ENCODE assay signal across 8 mouse cellular contexts in genomic region chr9:108347024-108347423, GRCm38 (mm10). TPM values are rescaled to one million over a fixed set of nuclear protein-coding genes. Genes with fewer than 3 reads are reported as not detected.
DNase-seq lines count a peak whose midpoint lies in the region; ATAC-seq and TF ChIP-seq lines count a peak whose summit lies in the region.

No protein-coding gene starts in this region.

- no peaks in the 10 kb centered on the region for H3K9me3 ChIP-seq in hindbrain, embryonic 10.5 days
- H3K9me3 ChIP-seq in midbrain, embryonic 11.5 days (ENCODE audit: control insufficient read depth, low read length): no peaks in the 10 kb centered on the region

- 2% methylated on average over 11 of the region's 11 CpGs for WGBS in kidney, adult 2 months
- 2% methylated on average over 11 of the region's 11 CpGs for WGBS in bone marrow, adult 2 months
- 8% methylated on average over 11 of the region's 11 CpGs for WGBS in hindbrain, embryonic 10.5 days
- 8% methylated on average over 11 of the region's 11 CpGs for WGBS in midbrain, embryonic 11.5 days

- H3K4me1 ChIP-seq in kidney, adult 2 months (ENCODE audit: control insufficient read depth, insufficient read depth, low read length): peaks cover 18% of the 10 kb centered on the region; the same call in 1 of the 2 replicates
- peaks cover 5% of the 10 kb centered on the region for H3K4me1 ChIP-seq in bone marrow, adult 2 months (ENCODE audit: control insufficient read depth, insufficient read depth, low read length)
- peaks cover 26% of the 10 kb centered on the region for H3K4me1 ChIP-seq in hindbrain, embryonic 10.5 days (replicated peaks)
- H3K4me1 ChIP-seq in midbrain, embryonic 11.5 days (ENCODE audit: control insufficient read depth, insufficient read depth, low read length): peaks cover 8% of the 10 kb centered on the region

- H3K4me2 ChIP-seq in midbrain, embryonic 11.5 days: peak overlapping the region; percentile 80

- peak overlapping the region; percentile 91 for H3K27ac ChIP-seq in kidney, adult 2 months (ENCODE audit: insufficient read depth, low read depth, low read length)
- H3K27ac ChIP-seq in bone marrow, adult 2 months (ENCODE audit: control insufficient read depth, insufficient read depth, low read depth, low read length, poor library complexity): peak overlapping the region; percentile 94
- peak overlapping the region; percentile 97 for H3K27ac ChIP-seq in hindbrain, embryonic 10.5 days
- H3K27ac ChIP-seq in midbrain, embryonic 11.5 days (ENCODE audit: low read depth, low read length): peak overlapping the region; percentile 92

- no peak for DNase-seq in kidney, adult 2 months
- no peak for DNase-seq in kidney, postnatal 10 days
- no peak for DNase-seq in hindbrain, embryonic 10.5 days (ENCODE audit: low spot score)
- DNase-seq in midbrain, embryonic 11.5 days (ENCODE audit: low spot score, missing footprints): no peak
- DNase-seq in right cerebral cortex, postnatal 10 days (ENCODE audit: low spot score in 2 of 2): no peak
- no peak for DNase-seq in gastrocnemius, postnatal 4 days (ENCODE audit: low spot score in 2 of 2)
- DNase-seq in adrenal gland, postnatal 36 days: no peak

- peak overlapping the region; percentile 87 for H3K4me3 ChIP-seq in kidney, adult 2 months (ENCODE audit: insufficient read depth, low read depth, low read length)
- H3K4me3 ChIP-seq in bone marrow, adult 2 months (replicated peaks; ENCODE audit: control insufficient read depth, low read depth, low read length): peak overlapping the region; percentile 89
- peak overlapping the region; percentile 95 for H3K4me3 ChIP-seq in hindbrain, embryonic 10.5 days
- H3K4me3 ChIP-seq in midbrain, embryonic 11.5 days (ENCODE audit: low read depth, low read length): peak overlapping the region; percentile 89

- H3K9ac ChIP-seq in midbrain, embryonic 11.5 days (ENCODE audit: low read length): peak overlapping the region; percentile 88

- peak; percentile 2; the same call in 1 of the 2 replicates for ATAC-seq in midbrain, embryonic 11.5 days (ENCODE audit: low FRiP score)

- no peaks in the 10 kb centered on the region for H3K36me3 ChIP-seq in kidney, adult 2 months (ENCODE audit: control insufficient read depth, insufficient read depth, low read length)
- peaks cover 25% of the 10 kb centered on the region for H3K36me3 ChIP-seq in hindbrain, embryonic 10.5 days
- peaks cover 11% of the 10 kb centered on the region for H3K36me3 ChIP-seq in midbrain, embryonic 11.5 days (ENCODE audit: control insufficient read depth, insufficient read depth, low read length)

- TF ChIP-seq CTCF in kidney, adult 2 months (conservative IDR thresholded peaks at IDR 0.05; ENCODE audit: insufficient read depth, insufficient read length, low read depth, low read length): no peak
- TF ChIP-seq CTCF in bone marrow, adult 2 months (IDR thresholded peaks at IDR 0.05; ENCODE audit: control insufficient read depth, insufficient read depth, low read length): no peak

- H3K27me3 ChIP-seq in kidney, adult 2 months (replicated peaks; ENCODE audit: control insufficient read depth, insufficient read depth, low read length): no peaks in the 10 kb centered on the region
- no peaks in the 10 kb centered on the region for H3K27me3 ChIP-seq in hindbrain, embryonic 10.5 days (ENCODE audit: insufficient read depth, poor library complexity, severe bottlenecking)
- no peaks in the 10 kb centered on the region for H3K27me3 ChIP-seq in midbrain, embryonic 11.5 days (ENCODE audit: control insufficient read depth, insufficient read depth, low read length)

- TF ChIP-seq POLR2A in kidney, adult 2 months (IDR thresholded peaks at IDR 0.05; ENCODE audit: low read depth, low read length): no peak
- TF ChIP-seq POLR2A in bone marrow, adult 2 months (IDR thresholded peaks at IDR 0.05; ENCODE audit: borderline replicate concordance, control insufficient read depth, low read depth, low read length): no peak

RNA-seq across cellular contexts. Expression of gene Usp4, which starts 0.6 kb away (rescaled TPM):
- polyA plus RNA-seq in kidney, adult 2 months (2012; rRNA removed): 68.6 and 74.1 TPM in 2 replicates
- 102 and 256 TPM in 2 replicates for polyA plus RNA-seq in bone marrow, adult 2 months (2011; ENCODE audit: insufficient read depth, insufficient read length, low replicate concordance, missing spikeins)
- 124 and 128 TPM in 2 replicates for polyA plus RNA-seq in hindbrain, embryonic 10.5 days (2016; fragmentation: Nextera tagmentation; extraction: Ambion mirVana)
- polyA plus RNA-seq in midbrain, embryonic 11.5 days (2014; fragmentation: Nextera tagmentation; extraction: Ambion mirVana): 130 and 140 TPM in 2 replicates
- 10 to 100 TPM; 77.2 to 93.2 TPM for total RNA-seq in gastrocnemius, postnatal 4 days (2021)
- total RNA-seq in adrenal gland, postnatal 36 days (2021): 100 to 1,000 TPM; 110 to 120 TPM

RNA-seq across cellular contexts. Expression of gene Gpx1, which starts 8.3 kb away (rescaled TPM):
- 5,487 and 5,501 TPM in 2 replicates for polyA plus RNA-seq in kidney, adult 2 months (2012; rRNA removed)
- 1,398 and 2,156 TPM in 2 replicates for polyA plus RNA-seq in bone marrow, adult 2 months (2011; ENCODE audit: insufficient read depth, insufficient read length, low replicate concordance, missing spikeins)
- polyA plus RNA-seq in hindbrain, embryonic 10.5 days (2016; fragmentation: Nextera tagmentation; extraction: Ambion mirVana): 816 and 892 TPM in 2 replicates
- 796 and 834 TPM in 2 replicates for polyA plus RNA-seq in midbrain, embryonic 11.5 days (2014; fragmentation: Nextera tagmentation; extraction: Ambion mirVana)
- total RNA-seq in gastrocnemius, postnatal 4 days (2021): 100 to 1,000 TPM in 1 of 2 experiments, 10 to 100 TPM in 1; 91.8 to 108 TPM
- total RNA-seq in adrenal gland, postnatal 36 days (2021): 100 to 1,000 TPM; 538 to 748 TPM

RNA-seq across cellular contexts. Expression of gene Tcta, which starts 41.1 kb away (rescaled TPM):
- polyA plus RNA-seq in kidney, adult 2 months (2012; rRNA removed): 53.0 and 55.3 TPM in 2 replicates
- polyA plus RNA-seq in bone marrow, adult 2 months (2011; ENCODE audit: insufficient read depth, insufficient read length, low replicate concordance, missing spikeins): 5.6 and 13.2 TPM in 2 replicates
- polyA plus RNA-seq in hindbrain, embryonic 10.5 days (2016; fragmentation: Nextera tagmentation; extraction: Ambion mirVana): 20.7 and 32.7 TPM in 2 replicates
- 30.8 and 34.6 TPM in 2 replicates for polyA plus RNA-seq in midbrain, embryonic 11.5 days (2014; fragmentation: Nextera tagmentation; extraction: Ambion mirVana)
- 10 to 100 TPM; 24.7 to 33.9 TPM for total RNA-seq in gastrocnemius, postnatal 4 days (2021)
- 10 to 100 TPM; 38.8 to 48.3 TPM for total RNA-seq in adrenal gland, postnatal 36 days (2021)

RNA-seq across cellular contexts. Expression of gene Rhoa, which starts 41.1 kb away (rescaled TPM):
- 125 and 179 TPM in 2 replicates for polyA plus RNA-seq in kidney, adult 2 months (2012; rRNA removed)
- polyA plus RNA-seq in bone marrow, adult 2 months (2011; ENCODE audit: insufficient read depth, insufficient read length, low replicate concordance, missing spikeins): 138 and 223 TPM in 2 replicates
- polyA plus RNA-seq in hindbrain, embryonic 10.5 days (2016; fragmentation: Nextera tagmentation; extraction: Ambion mirVana): 271 and 385 TPM in 2 replicates
- polyA plus RNA-seq in midbrain, embryonic 11.5 days (2014; fragmentation: Nextera tagmentation; extraction: Ambion mirVana): 278 and 298 TPM in 2 replicates
- total RNA-seq in gastrocnemius, postnatal 4 days (2021): 100 to 1,000 TPM; 272 TPM
- 100 to 1,000 TPM; 363 to 383 TPM for total RNA-seq in adrenal gland, postnatal 36 days (2021)

RNA-seq across cellular contexts. Expression of gene 1700102P08Rik, which starts 45.6 kb away (rescaled TPM):
- polyA plus RNA-seq in kidney, adult 2 months (2012; rRNA removed): 0.22 and 0.50 TPM in 2 replicates
- polyA plus RNA-seq in bone marrow, adult 2 months (2011; ENCODE audit: insufficient read depth, insufficient read length, low replicate concordance, missing spikeins): 3.9 TPM in 1 of 2 replicates, not detected in the other
- 0.58 and 0.69 TPM in 2 replicates for polyA plus RNA-seq in hindbrain, embryonic 10.5 days (2016; fragmentation: Nextera tagmentation; extraction: Ambion mirVana)
- 1.2 and 1.4 TPM in 2 replicates for polyA plus RNA-seq in midbrain, embryonic 11.5 days (2014; fragmentation: Nextera tagmentation; extraction: Ambion mirVana)
- 1 to 10 TPM in 1 of 2 experiments, under 1 TPM in 1; 0.57 to 1.2 TPM for total RNA-seq in gastrocnemius, postnatal 4 days (2021)
- total RNA-seq in adrenal gland, postnatal 36 days (2021): 1 to 10 TPM in 1 of 2 experiments, under 1 TPM in 1; 0.93 to 1.3 TPM
